Mouse (Mus musculus) right cerebral cortex, adult 18-20 months (tissue): ENCODE measurements around the gene Ccdc141.

Experiments used
- DNase-seq: peaks from one replicate; pipeline ENCODE4 v3.0.0; 2022; ENCODE audit warnings: mixed read lengths

The Ccdc141 gene

DNA sequence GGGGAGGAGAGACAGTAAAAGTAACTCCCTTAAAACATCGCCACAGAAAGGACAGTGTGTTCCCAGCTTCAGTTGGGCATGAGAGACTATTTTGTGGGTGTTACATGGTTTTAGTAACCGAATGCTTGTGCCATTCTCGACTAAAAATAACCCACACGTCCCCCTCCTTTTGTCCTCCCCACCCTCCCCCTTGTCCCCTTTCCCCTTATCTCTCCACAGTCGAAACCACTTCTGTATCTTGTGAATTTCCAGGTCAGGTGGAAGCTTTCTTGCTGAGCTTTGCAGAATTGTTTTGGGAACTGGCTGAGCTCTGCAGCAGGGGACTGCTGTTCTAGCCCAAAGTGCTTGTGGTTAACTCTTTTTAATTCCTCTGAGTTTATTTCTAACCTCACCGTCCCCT, 200.2 kb downstream of the Ccdc141 start:
- no peak for DNase-seq

DNA sequence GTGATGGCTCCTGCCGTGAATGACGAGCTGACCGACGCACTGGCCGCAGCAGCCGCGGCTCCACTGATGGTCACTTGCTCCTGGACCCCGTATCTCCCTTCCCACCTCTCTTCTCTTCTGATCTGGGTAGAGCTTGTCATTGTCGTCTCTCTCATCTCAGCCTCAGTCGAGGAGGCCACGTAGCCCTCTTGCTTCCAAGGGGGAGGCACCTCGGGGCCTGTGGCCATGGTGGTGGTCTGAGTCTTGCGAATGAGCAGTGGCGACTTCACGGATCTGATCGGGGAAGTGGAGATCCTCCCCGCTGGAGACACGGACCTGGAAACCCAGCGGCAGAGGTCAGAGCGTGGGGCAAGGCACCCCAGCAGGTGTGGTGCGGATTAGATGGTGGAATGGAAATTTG, 200.8 kb downstream of the Ccdc141 start:
- no peak for DNase-seq

- DNase-seq = peak; percentile 66
These were observed 201.5 kb downstream of the Ccdc141 start for GRCm38 (mm10) chr2:76968919-76969318.

GRCm38 (mm10) chr2:76966582-76966981, 203.9 kb downstream of the Ccdc141 start:
- DNase-seq = no peak

- DNase-seq = no peak
These were observed 204.4 kb downstream of the Ccdc141 start for GRCm38 (mm10) chr2:76966013-76966412.

GRCm38 (mm10) chr2:76965542-76965941, 204.9 kb downstream of the Ccdc141 start:
- no peak for DNase-seq

DNA sequence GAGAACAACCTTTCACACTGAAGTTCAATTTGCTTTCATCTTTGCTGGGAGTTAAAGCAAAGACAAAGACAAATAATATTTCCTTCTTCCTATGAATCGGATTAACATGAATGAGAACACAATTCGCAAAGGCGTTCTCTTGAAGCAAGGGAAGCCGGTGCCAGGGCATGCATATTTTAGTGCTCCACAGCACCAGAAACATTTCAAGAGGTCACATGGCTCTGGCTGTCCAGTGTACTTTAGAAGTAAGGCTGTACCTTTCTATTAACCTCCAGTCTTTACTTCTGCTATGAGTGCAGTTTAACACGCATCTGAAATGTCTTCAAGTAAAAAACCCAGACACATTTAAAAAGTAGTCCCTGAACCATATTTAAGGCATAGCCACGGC, 208.4 kb downstream of the Ccdc141 start:
- no peak for DNase-seq

DNA sequence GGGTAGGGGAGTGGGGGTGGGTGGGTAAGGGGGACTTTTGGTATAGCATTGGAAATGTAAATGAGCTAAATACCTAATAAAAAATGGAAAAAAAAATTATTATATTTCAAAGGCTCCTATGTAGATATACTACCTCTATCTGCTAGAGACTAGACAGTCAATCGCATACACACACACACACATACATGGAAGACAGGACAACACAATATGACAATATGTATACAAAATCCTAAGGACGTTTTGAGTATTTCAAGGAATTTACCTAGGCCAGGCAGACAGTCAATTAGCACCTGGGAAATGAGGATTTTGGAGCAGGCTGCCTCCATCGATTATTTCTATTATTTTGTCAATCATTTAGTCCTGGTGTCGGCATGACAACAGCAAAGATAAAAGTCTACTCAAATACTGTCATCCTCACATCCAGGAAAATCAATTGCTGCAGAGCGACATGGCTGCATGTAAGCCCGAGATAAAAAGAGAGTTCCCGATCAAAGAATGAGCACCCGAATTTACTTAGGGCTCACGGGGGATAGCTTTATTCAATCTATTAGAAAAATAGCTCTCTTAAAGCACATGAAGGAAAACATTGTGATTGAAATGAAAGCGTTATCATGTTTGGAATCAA, 208.9 kb downstream of the Ccdc141 start:
- DNase-seq = no peak
